Mouse (Mus musculus) thymus, postnatal 4 days (tissue): ENCODE results near the gene Olfr930.

Experiments
- DNase-seq: peaks from one replicate; pipeline ENCODE4 v3.0.0; 2021

Olfr930 gene

DNA sequence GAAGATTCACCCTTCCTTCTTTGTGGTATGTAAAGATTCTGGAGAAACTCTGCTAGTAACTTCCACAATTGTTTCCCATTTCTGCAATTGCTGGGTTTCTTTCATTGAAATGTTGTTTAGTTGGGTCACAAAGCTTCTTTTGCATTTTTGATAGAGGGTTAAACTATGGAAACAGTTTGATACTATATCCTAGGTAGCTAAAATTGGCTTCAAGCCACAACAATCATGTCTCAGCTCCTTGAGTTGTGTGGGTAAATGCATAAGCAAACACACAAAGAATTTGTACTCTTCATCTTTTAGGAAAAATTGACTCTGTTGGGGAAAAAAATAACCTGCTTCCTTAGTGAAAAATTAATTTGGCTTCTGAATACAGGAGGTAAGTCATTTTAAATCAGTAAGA is at the start of gene Olfr930:
TSS of gene Olfr930 (plus strand) at position 301 of the 400 bp plus-strand sequence.
- no peak for DNase-seq

DNA sequence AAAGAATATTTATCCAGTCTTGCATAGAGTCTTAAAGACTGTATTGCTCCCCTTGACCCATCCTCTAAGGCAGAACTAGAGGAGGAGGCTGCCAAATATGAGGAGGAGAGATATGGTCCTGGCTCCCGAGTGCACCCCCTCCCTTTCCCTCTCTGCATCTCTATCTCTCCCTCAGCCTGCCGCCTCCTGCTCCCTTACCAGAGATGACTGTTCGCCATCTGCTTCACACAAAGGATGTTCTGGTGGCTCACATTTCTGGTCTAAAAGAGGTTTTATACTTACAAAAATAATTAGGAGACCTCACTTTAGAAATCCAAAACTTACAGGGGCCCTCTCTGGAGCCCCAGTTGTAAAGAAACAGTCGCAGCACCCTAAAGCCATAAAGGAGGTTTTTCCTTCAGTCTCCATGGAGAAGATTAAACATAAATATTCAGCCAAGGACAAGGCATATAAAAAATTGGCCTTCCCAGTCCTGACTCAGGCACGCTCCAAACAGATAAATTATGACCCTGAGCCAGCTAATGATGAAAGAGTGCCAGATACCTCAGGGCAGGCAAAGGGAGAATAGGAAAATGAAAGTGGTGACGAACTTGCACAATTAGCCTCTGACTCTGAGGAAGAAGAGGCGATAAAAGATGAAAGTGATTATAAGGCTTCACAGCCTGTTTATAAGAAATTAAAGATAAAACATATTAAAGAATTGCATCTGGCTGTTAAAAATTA is 24.0 kb downstream of the Olfr930 start:
- DNase-seq, result no peak

DNA sequence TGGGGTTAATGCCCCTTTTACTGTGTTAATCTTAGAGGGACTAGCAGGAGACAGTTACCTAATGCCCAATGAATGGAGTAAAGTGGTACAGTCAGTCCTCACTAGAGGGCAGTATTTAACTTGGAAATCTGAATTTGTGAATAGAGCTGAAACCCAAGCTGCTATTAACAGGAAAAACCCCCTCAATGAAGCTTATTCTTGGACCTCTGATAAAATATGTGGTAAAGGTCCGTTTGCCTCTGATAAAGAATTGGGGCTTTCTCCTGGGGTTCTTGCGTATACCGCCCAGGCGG is 24.5 kb downstream of the Olfr930 start:
- DNase-seq, result no peak

DNA sequence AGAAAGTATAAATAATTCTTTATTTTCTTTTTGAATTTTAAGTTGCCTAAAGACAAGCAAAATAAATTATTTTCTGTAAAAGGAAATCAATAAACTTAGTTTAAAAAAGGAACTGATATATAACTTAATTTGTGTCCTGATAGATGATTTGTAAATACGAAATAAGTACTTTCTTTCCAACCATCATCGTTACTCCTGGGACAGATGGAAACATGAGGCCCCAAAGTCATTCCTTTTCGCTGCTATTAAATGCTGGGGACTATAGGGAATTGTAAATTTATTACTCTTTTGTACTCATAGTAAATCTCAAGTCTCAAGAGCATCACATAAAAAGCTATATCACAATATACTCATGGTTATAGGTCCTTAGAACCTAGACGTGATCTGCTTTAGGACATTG is 42.4 kb downstream of the Olfr930 start, which contains the start of gene Olfr933:
TSS of gene Olfr933 (plus strand) at position 301 of the 400 bp plus-strand sequence.
- DNase-seq, result no peak
